Mouse (Mus musculus) cerebral cortex, adult 2 months (tissue): ENCODE data around the gene Tbca.

ENCODE experiments used
- WGBS: fragments of 180-500 bp; shearing (Covaris S2); methylation state at CpG from one replicate; pipeline ENCODE4 v1.1.7; 2018; 5-methylcytosine and 5-hydroxymethylcytosine counted together

The Tbca gene

DNA sequence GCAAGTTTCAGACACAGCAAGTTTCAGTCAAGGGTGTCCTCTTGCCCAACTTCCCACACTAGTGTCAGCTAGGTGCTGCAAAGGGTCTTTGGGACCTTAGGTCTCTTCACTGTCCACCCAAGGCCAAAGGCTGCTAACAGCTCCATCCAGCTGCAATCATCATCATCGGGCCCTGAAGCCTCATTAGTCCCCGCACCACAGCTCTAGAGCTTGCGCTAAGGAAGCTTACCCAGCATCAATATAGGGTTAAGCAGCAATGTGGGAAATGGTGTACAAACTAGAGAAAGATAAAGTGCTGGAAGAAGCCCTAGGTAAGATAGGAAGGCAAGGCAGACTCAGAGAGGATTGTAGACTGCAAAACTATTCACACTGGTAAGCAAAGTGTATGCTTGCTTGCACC is 92.5 kb downstream of the Tbca start:
- 8% methylated on average over 3 of the region's 3 CpGs for WGBS

DNA sequence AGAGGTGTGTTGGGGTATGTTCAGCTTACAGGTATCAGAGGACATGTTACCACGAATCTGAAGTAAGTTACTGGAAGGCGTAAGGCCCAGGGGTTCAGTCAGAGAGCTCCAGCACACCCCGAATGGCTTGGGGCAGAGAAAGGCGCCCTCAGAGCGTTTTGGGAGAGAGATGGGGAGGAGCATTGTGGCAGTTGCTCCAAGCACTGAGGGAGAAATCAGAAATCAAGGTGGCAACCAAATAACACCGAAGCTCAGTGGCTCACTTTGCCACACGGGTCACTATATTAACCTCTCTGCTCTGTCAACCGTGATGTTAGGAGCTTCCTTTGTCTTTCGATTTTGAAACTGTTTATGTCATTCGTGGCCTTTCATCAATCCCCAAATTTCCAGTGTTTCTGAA is 93.5 kb downstream of the Tbca start:
- 3% methylated on average over 10 of the region's 10 CpGs for WGBS

DNA sequence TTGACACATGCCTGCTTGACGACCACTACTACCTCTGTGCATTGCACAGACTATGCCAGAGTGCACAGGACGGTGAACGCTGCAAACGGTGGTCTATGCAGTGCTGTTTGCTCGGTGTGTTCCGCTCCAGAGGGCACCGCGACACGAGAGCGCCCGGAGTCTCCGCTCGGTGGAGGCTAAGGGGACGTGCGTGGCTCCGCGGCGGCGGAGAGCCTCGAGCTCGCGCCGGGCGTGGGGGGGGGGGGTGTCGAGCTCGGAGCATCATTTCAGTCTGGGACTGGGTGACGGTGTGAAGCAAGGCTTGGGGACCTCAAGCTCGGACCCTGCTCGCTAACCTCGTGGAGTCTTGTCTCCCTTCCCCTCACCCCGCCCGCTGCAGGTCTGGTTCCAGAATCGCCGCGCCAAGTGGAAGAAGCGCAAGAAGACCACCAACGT is 94.0 kb downstream of the Tbca start:
- WGBS, result 1% methylated on average over 36 of the region's 37 CpGs

DNA sequence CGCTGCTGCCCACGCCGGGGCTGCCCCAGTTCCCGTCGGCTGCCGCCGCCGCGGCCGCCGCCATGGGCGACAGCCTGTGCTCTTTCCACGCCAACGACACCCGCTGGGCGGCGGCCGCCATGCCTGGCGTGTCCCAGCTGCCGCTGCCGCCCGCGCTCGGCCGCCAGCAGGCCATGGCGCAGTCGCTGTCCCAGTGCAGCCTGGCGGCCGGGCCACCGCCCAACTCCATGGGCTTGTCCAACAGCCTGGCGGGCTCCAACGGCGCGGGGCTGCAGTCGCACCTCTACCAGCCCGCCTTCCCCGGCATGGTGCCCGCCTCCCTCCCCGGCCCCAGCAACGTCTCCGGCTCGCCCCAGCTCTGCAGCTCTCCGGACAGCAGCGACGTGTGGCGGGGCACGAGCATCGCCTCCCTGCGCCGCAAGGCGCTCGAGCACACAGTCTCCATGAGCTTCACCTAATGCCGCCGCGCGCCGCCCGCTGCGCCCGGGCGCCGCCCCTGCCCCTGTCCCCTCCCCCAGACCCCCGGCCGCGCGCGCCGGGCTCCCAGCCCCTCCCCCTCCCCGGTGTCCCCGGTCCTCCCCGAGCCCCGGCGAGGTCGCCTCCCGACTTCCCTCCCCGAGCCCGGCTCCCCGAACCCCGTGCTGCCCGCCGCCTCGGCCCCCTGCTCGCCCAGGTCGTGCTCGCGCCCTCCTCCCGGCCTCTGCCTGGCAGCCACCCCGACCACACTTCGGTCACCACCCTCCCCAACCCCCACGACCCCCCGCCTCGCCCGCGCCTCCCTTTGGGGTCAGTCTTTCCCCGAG is 94.7 kb downstream of the Tbca start:
- 2% methylated on average over 90 of the region's 95 CpGs for WGBS

DNA sequence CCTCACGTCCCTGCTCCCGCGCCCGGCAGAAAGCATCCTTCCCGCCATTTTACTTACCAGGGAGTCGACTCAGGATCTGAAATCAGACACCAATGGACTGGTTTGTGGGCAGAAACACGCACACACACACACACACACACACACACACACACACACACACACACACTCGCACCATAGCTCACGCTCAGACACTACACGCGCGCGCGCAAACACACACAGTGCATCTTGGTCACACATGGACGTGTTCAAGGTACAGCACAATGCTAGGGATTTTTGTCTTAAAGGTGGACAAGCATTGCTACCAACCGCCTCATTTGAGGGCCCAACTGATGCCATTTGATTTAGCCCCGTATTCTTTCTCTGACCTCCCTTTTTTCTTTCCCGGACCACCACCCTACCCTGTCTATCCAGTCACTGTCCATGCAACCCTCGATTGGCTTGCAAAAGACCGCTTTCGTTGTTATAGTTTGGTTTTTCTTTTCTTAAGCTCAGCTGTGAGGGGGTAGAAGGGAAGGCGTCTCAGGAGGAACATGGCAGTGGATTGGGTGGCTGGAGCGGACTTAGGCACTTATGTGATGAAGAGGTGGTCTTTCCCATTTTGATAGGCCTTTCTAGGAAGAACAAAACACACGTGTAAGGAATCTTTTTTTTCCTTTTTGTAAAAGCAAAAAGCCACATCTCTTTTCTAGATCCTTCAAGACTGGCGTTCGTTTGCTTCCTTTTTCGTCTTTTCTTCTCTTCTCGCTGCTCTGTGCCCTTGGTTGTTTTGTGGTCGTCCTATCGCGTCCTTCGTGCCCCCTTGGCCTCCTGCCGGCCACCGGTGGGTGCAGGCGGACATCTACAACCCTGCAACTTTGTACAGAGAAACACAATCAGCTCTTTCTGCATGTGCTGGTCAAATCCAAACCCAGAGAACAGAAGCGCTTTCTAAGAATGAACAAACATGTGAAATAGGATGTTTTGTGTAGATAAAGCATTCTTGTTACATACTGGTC is 95.6 kb downstream of the Tbca start:
- WGBS, result 5% methylated on average over 36 of the region's 36 CpGs

DNA sequence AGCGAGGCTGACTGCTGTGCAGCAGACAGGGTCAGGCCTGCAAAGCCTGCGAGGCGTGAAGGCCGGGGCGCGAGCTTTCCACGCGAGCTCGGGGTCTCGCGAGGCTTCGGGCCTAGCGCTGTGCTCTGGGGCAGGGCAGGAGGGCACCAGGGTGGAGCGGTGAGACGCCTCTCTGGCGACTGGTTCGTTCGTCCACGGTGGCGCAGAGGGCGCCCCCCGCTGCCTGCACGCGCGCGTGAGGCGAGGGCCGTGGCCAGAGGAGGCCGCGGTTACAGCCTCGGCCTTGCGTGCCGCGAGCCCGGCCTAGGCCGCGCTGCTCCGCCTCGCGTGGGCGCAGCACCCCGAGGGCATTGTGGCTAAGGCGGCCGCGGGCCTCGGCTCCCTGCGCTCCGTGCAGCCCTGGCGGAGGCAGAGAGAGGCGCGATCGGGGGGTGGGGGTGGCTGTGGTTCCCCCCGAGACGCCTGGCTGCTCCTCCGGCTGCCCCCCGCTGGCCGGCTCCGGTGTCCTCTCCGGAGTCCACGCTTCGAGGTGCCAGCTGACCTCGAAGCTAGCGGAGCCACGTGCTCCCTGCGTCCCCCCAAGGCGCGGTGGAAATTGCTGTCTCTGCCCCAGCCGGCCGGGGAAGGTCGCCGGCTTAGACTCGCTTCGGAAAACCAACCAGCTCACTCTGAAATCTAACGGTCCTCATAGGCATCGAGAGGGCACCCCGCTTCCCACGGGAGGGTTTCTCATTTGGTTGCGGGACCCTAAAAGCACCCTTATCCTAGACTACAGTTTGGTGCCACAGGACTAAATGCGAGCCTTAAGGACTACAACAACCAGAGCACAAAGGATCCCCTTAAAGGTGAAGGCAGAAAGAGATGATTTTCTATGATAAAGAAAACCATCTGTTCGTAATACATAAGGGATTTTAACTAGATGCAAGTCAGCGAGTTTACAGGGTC is 96.9 kb downstream of the Tbca start:
- 2% methylated on average over 81 of the region's 81 CpGs for WGBS
